Mouse (Mus musculus): ENCODE results near the gene Ifit2.

GRCm38 (mm10) chr19:34517197-34517596, 33.3 kb upstream of the Ifit2 start:
- TF ChIP-seq CTCF (IDR thresholded peaks at IDR 0.05; ENCODE audit: borderline replicate concordance, insufficient read depth, low read depth, low read length) (no peak), POLR2A (IDR thresholded peaks at IDR 0.05; ENCODE audit: borderline replicate concordance, insufficient read depth, low read length) (no peak)
